Mouse (Mus musculus) embryonic facial prominence, embryonic 15.5 days (tissue): Measurements from ENCODE around the gene Fsd1. TPM values are rescaled to one million over a fixed set of nuclear protein-coding genes. Genes with fewer than 3 reads are reported as not detected.

Experiments used
- ATAC-seq: fragments of 200-750 bp; cut with Nextera tagmentation; 2 replicates; pipeline ENCODE4 v1.8.0; 2017; ENCODE audit warnings: low read depth, moderate TSS enrichment; ENCODE audit not compliant: insufficient number of reproducible peaks, low FRiP score, low TSS enrichment
- H3K27ac ChIP-seq: fragments of 300-500 bp; sonication (generic); replicated peaks from 2 replicates; pipeline ENCODE4 v1.5.1; 2015; ENCODE audit warnings: mild to moderate bottlenecking, inconsistent platforms
- H3K27me3 ChIP-seq: fragments of 300-500 bp; sonication (generic); 2 replicates; pipeline ENCODE4 v1.6.1; 2015; ENCODE audit warnings: inconsistent platforms
- H3K36me3 ChIP-seq: fragments of 300-500 bp; sonication (generic); 2 replicates; pipeline ENCODE4 v1.6.1; 2015; ENCODE audit warnings: mild to moderate bottlenecking, inconsistent platforms
- H3K4me1 ChIP-seq: fragments of 300-500 bp; sonication (generic); 2 replicates; pipeline ENCODE4 v1.6.1; 2015; ENCODE audit warnings: inconsistent platforms
- H3K4me2 ChIP-seq: fragments of 300-500 bp; sonication (generic); replicated peaks from 2 replicates; pipeline ENCODE4 v1.6.1; 2015; ENCODE audit warnings: mild to moderate bottlenecking, inconsistent platforms
- H3K4me3 ChIP-seq: fragments of 300-500 bp; sonication (generic); replicated peaks from 2 replicates; pipeline ENCODE4 v1.5.1; 2015; ENCODE audit warnings: mild to moderate bottlenecking, inconsistent platforms
- H3K9ac ChIP-seq: fragments of 300-500 bp; sonication (generic); 2 replicates; pipeline ENCODE4 v1.6.1; 2015; ENCODE audit warnings: inconsistent platforms
- H3K9me3 ChIP-seq: fragments of 300-500 bp; sonication (generic); replicated peaks from 2 replicates; pipeline ENCODE4 v1.6.1; 2016; ENCODE audit warnings: inconsistent platforms
- WGBS: fragments of 180-500 bp; shearing (Covaris S2); methylation state at CpG from one replicate; pipeline ENCODE4 v1.1.7; 2015; 5-methylcytosine and 5-hydroxymethylcytosine counted together
- polyA plus RNA-seq: library from polyadenylated mRNA; unstranded; fragments of >200 nt; fragmentation: Nextera tagmentation; extraction: Ambion mirVana; gene quantifications from 2 replicates; pipeline ENCODE4 v1.2.1, GENCODE M21; 2015

Gene Fsd1
- polyA plus RNA-seq, 1 experiment from 2014 or later = 16.8 TPM

GRCm38 (mm10) chr17:55963171-55963570 is 23.1 kb upstream of the Fsd1 start:
- Histone ChIP-seq H3K27ac (no peak overlapping the region), H3K9ac (no peak overlapping the region), H3K4me2 (no peak overlapping the region), H3K4me3 (no peak overlapping the region), H3K27me3 (no peaks in the 10 kb centered on the region), H3K9me3 (no peaks in the 10 kb centered on the region), H3K4me1 (peaks cover 21% of the 10 kb centered on the region), H3K36me3 (peaks cover 59% of the 10 kb centered on the region)
- WGBS = 57% methylated on average over 14 of the region's 14 CpGs
- ATAC-seq = no peak

- Histone ChIP-seq H3K4me2 (no peak overlapping the region), H3K27me3 (no peaks in the 10 kb centered on the region), H3K36me3 (peaks cover 62% of the 10 kb centered on the region), H3K27ac (no peak overlapping the region), H3K4me1 (peaks cover 16% of the 10 kb centered on the region), H3K4me3 (no peak overlapping the region), H3K9me3 (no peaks in the 10 kb centered on the region), H3K9ac (no peak overlapping the region)
- ATAC-seq = no peak
- WGBS = 89% methylated on average over 10 of the region's 10 CpGs
Observed at GRCm38 (mm10) chr17:55964496-55964895, 21.8 kb upstream of the Fsd1 start.

GRCm38 (mm10) chr17:55964996-55965395 is 21.3 kb upstream of the Fsd1 start:
- no peak overlapping the region for H3K27ac ChIP-seq
- 83% methylated on average over 9 of the region's 9 CpGs for WGBS
- no peak overlapping the region for H3K9ac ChIP-seq
- peaks cover 2% of the 10 kb centered on the region; the same call in 1 of the 2 replicates for H3K27me3 ChIP-seq
- H3K4me3 ChIP-seq = no peak overlapping the region
- no peak overlapping the region for H3K4me2 ChIP-seq
- H3K4me1 ChIP-seq = peaks cover 16% of the 10 kb centered on the region
- no peaks in the 10 kb centered on the region for H3K9me3 ChIP-seq
- ATAC-seq = no peak
- H3K36me3 ChIP-seq = peaks cover 62% of the 10 kb centered on the region

- Histone ChIP-seq H3K4me2 (no peak overlapping the region), H3K27ac (no peak overlapping the region), H3K9me3 (no peaks in the 10 kb centered on the region), H3K36me3 (peaks cover 51% of the 10 kb centered on the region), H3K4me1 (peaks cover 24% of the 10 kb centered on the region), H3K4me3 (no peak overlapping the region), H3K27me3 (peaks cover 5% of the 10 kb centered on the region; the same call in 1 of the 2 replicates), H3K9ac (no peak overlapping the region)
- ATAC-seq = no peak
- WGBS = 96% methylated on average over 4 of the region's 4 CpGs
Observed at GRCm38 (mm10) chr17:55967186-55967585, 19.1 kb upstream of the Fsd1 start.

- Histone ChIP-seq H3K27ac (no peak overlapping the region), H3K4me1 (peaks cover 19% of the 10 kb centered on the region), H3K4me3 (no peak overlapping the region), H3K27me3 (peaks cover 5% of the 10 kb centered on the region; the same call in 1 of the 2 replicates), H3K9me3 (no peaks in the 10 kb centered on the region), H3K9ac (no peak overlapping the region), H3K4me2 (no peak overlapping the region), H3K36me3 (peaks cover 49% of the 10 kb centered on the region)
- ATAC-seq = no peak
- WGBS = 44% methylated on average over 7 of the region's 7 CpGs
Observed at GRCm38 (mm10) chr17:55968210-55968609, 18.1 kb upstream of the Fsd1 start.

- no peak for ATAC-seq
Observed at GRCm38 (mm10) chr17:55969560-55969959, 16.7 kb upstream of the Fsd1 start.

GRCm38 (mm10) chr17:55969966-55970891 is 16.1 kb upstream of the Fsd1 start, which contains the start of gene Shd:
TSS of gene Shd (plus strand) at chr17:55970467.
- Histone ChIP-seq H3K36me3 (peaks cover 30% of the 10 kb centered on the region), H3K27ac (no peak within 1 kb of the TSS), H3K9me3 (no peaks in the 10 kb centered on the region), H3K4me3 (peak within 1 kb of the TSS; percentile 54), H3K4me2 (peak within 1 kb of the TSS; percentile 95), H3K9ac (peak within 1 kb of the TSS; percentile 62), H3K4me1 (peaks cover 16% of the 10 kb centered on the region), H3K27me3 (peaks cover 5% of the 10 kb centered on the region; the same call in 1 of the 2 replicates)
- ATAC-seq = peak; percentile 19; the same call in 1 of the 2 replicates
- WGBS = 8% methylated on average over 54 of the region's 55 CpGs

More at GRCm38 (mm10) chr17:55969560-55969959, 16.7 kb upstream of the Fsd1 start:
- Histone ChIP-seq H3K4me1 (peaks cover 16% of the 10 kb centered on the region), H3K4me2 (peak overlapping the region; percentile 95), H3K4me3 (peak overlapping the region; percentile 54; the same call in 1 of the 2 replicates), H3K9me3 (no peaks in the 10 kb centered on the region), H3K27ac (no peak overlapping the region), H3K36me3 (peaks cover 37% of the 10 kb centered on the region), H3K9ac (no peak overlapping the region), H3K27me3 (peaks cover 5% of the 10 kb centered on the region; the same call in 1 of the 2 replicates)
- WGBS = 43% methylated on average over 14 of the region's 14 CpGs

GRCm38 (mm10) chr17:55971453-55971852 is 14.9 kb upstream of the Fsd1 start:
- peaks cover 19% of the 10 kb centered on the region for H3K36me3 ChIP-seq
- H3K27ac ChIP-seq = no peak overlapping the region
- no peak overlapping the region for H3K9ac ChIP-seq
- no peaks in the 10 kb centered on the region for H3K9me3 ChIP-seq
- WGBS = 33% methylated on average over 22 of the region's 22 CpGs
- ATAC-seq = no peak
- peak overlapping the region; percentile 95 for H3K4me2 ChIP-seq
- peaks cover 5% of the 10 kb centered on the region; the same call in 1 of the 2 replicates for H3K27me3 ChIP-seq
- H3K4me1 ChIP-seq = peaks cover 16% of the 10 kb centered on the region
- H3K4me3 ChIP-seq = no peak overlapping the region

GRCm38 (mm10) chr17:55976255-55976862 is 9.9 kb upstream of the Fsd1 start:
- Histone ChIP-seq H3K36me3 (no peaks in the 10 kb centered on the region), H3K9me3 (no peaks in the 10 kb centered on the region), H3K4me3 (no peak overlapping the region), H3K27ac (no peak overlapping the region), H3K9ac (no peak overlapping the region), H3K27me3 (no peaks in the 10 kb centered on the region), H3K4me2 (no peak overlapping the region), H3K4me1 (peaks cover under 1% of the 10 kb centered on the region)
- no peak for ATAC-seq
- 16% methylated on average over 13 of the region's 13 CpGs for WGBS

GRCm38 (mm10) chr17:55977301-55977700 is 9.0 kb upstream of the Fsd1 start:
- H3K27me3 ChIP-seq = no peaks in the 10 kb centered on the region
- H3K4me3 ChIP-seq = no peak overlapping the region
- H3K9ac ChIP-seq = no peak overlapping the region
- ATAC-seq = no peak
- no peak overlapping the region for H3K27ac ChIP-seq
- H3K36me3 ChIP-seq = no peaks in the 10 kb centered on the region
- WGBS = 55% methylated on average over 3 of the region's 3 CpGs
- no peaks in the 10 kb centered on the region for H3K4me1 ChIP-seq
- no peak overlapping the region for H3K4me2 ChIP-seq
- H3K9me3 ChIP-seq = no peaks in the 10 kb centered on the region

GRCm38 (mm10) chr17:55990278-55990898 is 4.1 kb downstream of the Fsd1 start:
- Histone ChIP-seq H3K9ac (no peak overlapping the region), H3K27ac (no peak overlapping the region), H3K27me3 (no peaks in the 10 kb centered on the region), H3K4me3 (no peak overlapping the region), H3K4me2 (no peak overlapping the region), H3K4me1 (peaks cover 12% of the 10 kb centered on the region), H3K36me3 (no peaks in the 10 kb centered on the region), H3K9me3 (no peaks in the 10 kb centered on the region)
- ATAC-seq = no peak
- WGBS = 87% methylated on average over 8 of the region's 8 CpGs
